Mouse (Mus musculus) heart, adult 2 months (tissue): Measurements from ENCODE around the gene Gal3st3. TPM values are rescaled to one million over a fixed set of nuclear protein-coding genes. Genes with fewer than 3 reads are reported as not detected.

Experiments used
- DNase-seq, 2 experiments: peaks; one replicate each; pipeline ENCODE4 v3.0.0; 2021
- H3K27ac ChIP-seq: fragments of 200-600 bp; 2 replicates; pipeline ENCODE4 v1.8.1; 2022
- H3K27me3 ChIP-seq: fragments of 200-500 bp; 2 replicates; pipeline ENCODE4 v1.6.1; 2012; ENCODE audit warnings: mild to moderate bottlenecking, low read length, inconsistent platforms, mixed read lengths; ENCODE audit not compliant: control insufficient read depth, insufficient read depth
- H3K36me3 ChIP-seq: fragments of 200-500 bp; 2 replicates; pipeline ENCODE4 v1.6.1; 2012; ENCODE audit warnings: low read length, inconsistent platforms; ENCODE audit not compliant: control insufficient read depth, insufficient read depth
- H3K4me1 ChIP-seq: fragments of 200-500 bp; 2 replicates; pipeline ENCODE4 v1.6.1; 2011; ENCODE audit warnings: low read length; ENCODE audit not compliant: control insufficient read depth, insufficient read depth
- H3K4me3 ChIP-seq: fragments of 200-600 bp; 2 replicates; pipeline ENCODE4 v1.8.1; 2022
- H3K79me2 ChIP-seq: fragments of 200-500 bp; replicated peaks from 2 replicates; pipeline ENCODE4 v1.6.1; 2012; ENCODE audit warnings: mild to moderate bottlenecking, inconsistent platforms, low read length, moderate library complexity, mixed read lengths; ENCODE audit not compliant: control insufficient read depth, insufficient read depth
- H3K9ac ChIP-seq: fragments of 200-500 bp; 2 replicates; pipeline ENCODE4 v1.6.1; 2012; ENCODE audit warnings: low read depth, mild to moderate bottlenecking, control low read depth, inconsistent platforms, low read length, mixed read lengths
- CTCF ChIP-seq: fragments of 200-600 bp; IDR thresholded peaks from 2 replicates; pipeline ENCODE4 v1.8.1; 2022; ENCODE audit warnings: antibody characterized with exemption, mild to moderate bottlenecking, moderate library complexity
- EP300 ChIP-seq: fragments of 200-500 bp; IDR thresholded peaks from 2 replicates; pipeline ENCODE4 v1.6.1; 2011; ENCODE audit warnings: low read depth, low read length, control low read depth; ENCODE audit not compliant: insufficient read depth
- POLR2A ChIP-seq: fragments of 200-500 bp; IDR thresholded peaks from 2 replicates; pipeline ENCODE4 v1.6.1; 2011; ENCODE audit warnings: mild to moderate bottlenecking, low read depth, low read length, control low read depth; ENCODE audit not compliant: insufficient read depth
- WGBS: fragments of 180-500 bp; shearing (Covaris S2); methylation state at CpG from one replicate; pipeline ENCODE4 v1.1.7; 2018; 5-methylcytosine and 5-hydroxymethylcytosine counted together
- intact Hi-C: fragments of 180-260 bp; cut with DNase I; formaldehyde crosslinking; loops from one replicate; pipeline ENCODE4 v1.15.1; 2025
- polyA plus RNA-seq: library from polyadenylated mRNA; depleted of rRNA; stranded (reverse); fragments of >200 nt; gene quantifications from 2 replicates; pipeline ENCODE4 v1.2.3, GENCODE M21; 2012
- total RNA-seq, 2 experiments: library from RNA; stranded (reverse); gene quantifications; 2 replicates each; pipeline ENCODE4 v1.2.3; 2021

The Gal3st3 gene
- total and polyA plus RNA-seq, 3 experiments, result 27.2 to 36.1 (median 29.9) TPM

DNA sequence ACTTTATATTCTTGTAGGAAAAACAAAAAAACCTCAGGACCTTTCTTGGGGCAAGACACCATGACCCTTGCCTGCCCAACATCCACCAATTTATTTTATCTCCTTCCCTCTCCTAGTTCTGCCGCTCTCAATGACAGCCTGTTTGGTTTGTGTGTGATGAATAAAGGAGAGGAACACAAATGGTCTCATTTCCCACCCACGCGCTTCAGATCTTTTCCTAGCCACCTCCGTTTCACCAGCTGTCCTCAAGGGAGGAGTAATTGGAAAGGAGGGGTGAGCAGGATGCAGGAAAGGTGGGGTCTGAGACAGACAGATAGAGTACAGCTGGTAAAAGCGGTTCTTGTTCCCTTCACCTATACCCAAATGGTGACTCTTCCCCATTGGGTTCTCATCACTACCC is 1.5 kb upstream of the Gal3st3 start:
- Histone ChIP-seq H3K27me3 (no peaks in the 10 kb centered on the region), H3K9ac (no peak overlapping the region), H3K36me3 (peaks cover 10% of the 10 kb centered on the region), H3K4me1 (peaks cover 8% of the 10 kb centered on the region), H3K27ac (no peak overlapping the region), H3K79me2 (0 out of 2 replicates have a peak, but pooled peaks cover 2% of the 10 kb centered on the region), H3K4me3 (no peak overlapping the region)
- 53% methylated on average over 5 of the region's 5 CpGs for whole genome bisulfite sequencing
- DNase-seq, result no peak
- intact Hi-C loops, result no loop called here
- TF ChIP-seq POLR2A, result no peak
- no peak for TF ChIP-seq EP300
- TF ChIP-seq CTCF, result no peak

GRCm38 (mm10) chr19:5300588-5300987 is 2.5 kb downstream of the Gal3st3 start:
- WGBS, result 75% methylated on average over 6 of the region's 6 CpGs
- H3K9ac ChIP-seq, result no peak overlapping the region

DNA sequence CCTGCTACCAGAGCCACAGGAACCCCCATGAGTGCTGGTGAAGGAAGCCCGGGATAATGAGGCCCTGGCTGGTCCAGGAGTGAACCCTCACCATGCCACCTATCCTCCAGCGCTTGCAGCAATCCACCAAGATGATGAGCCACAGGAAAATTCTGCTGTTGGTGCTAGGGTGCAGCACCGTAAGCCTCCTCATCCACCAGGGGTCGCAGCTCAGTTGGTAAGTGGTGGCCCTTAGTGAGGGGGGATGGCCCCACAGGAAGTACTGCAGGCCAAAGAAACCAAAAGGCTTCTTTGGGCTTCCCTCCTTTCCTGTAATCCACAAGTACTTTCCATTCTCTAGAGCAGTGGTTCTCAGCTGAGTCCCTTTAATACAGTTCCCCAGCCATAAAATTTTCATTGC is 4.3 kb downstream of the Gal3st3 start:
- WGBS, result 16% methylated on average over 4 of the region's 4 CpGs
- Histone ChIP-seq H3K36me3 (no peaks in the 10 kb centered on the region), H3K27me3 (no peaks in the 10 kb centered on the region), H3K9ac (no peak overlapping the region), H3K27ac (no peak overlapping the region), H3K4me1 (peaks cover 3% of the 10 kb centered on the region; the same call in 1 of the 2 replicates), H3K79me2 (no peaks in the 10 kb centered on the region), H3K4me3 (no peak overlapping the region)
- peak in 1 of 2 experiments; percentile 50 for DNase-seq
- TF ChIP-seq CTCF (peak; percentile 70), EP300 (no peak)
- intact Hi-C loops, result loop anchor here (2.0 kb wide), 1 partner anchor 46 kb away; the partner anchor contains the start of gene Cst6

More at GRCm38 (mm10) chr19:5300588-5300987, 2.5 kb downstream of the Gal3st3 start:
- Histone ChIP-seq H3K36me3 (no peaks in the 10 kb centered on the region), H3K4me1 (peaks cover 3% of the 10 kb centered on the region), H3K27ac (no peak overlapping the region), H3K27me3 (no peaks in the 10 kb centered on the region), H3K79me2 (no peaks in the 10 kb centered on the region), H3K4me3 (no peak overlapping the region)
- no peak for TF ChIP-seq POLR2A
- no peak for TF ChIP-seq EP300
- TF ChIP-seq CTCF, result no peak
- no peak for DNase-seq
- intact Hi-C loops, result no loop called here

DNA sequence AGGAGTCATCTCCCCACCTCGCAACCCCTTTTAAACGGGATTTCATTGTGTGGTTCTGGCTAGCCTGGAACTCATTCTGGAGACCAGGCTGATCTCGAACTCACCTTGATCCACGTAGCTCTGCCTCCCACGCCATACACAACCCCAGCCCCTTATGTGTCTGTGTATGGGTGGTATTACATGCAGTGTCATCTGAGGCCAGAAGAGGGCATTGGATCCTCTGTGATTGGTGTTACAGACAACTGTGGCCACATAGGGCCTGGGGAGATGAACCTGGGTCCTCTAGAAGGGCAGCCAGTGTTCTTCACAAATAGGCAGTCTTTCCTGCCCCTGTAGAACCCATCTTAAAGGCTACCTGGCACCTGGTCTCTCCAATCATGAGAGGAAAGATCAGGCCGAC is 8.1 kb downstream of the Gal3st3 start:
- 76% methylated on average over 6 of the region's 6 CpGs for WGBS
- intact Hi-C loops, result no loop called here
- Histone ChIP-seq H3K4me3 (no peak overlapping the region), H3K27ac (no peak overlapping the region), H3K27me3 (no peaks in the 10 kb centered on the region), H3K36me3 (no peaks in the 10 kb centered on the region), H3K9ac (no peak overlapping the region), H3K4me1 (no peaks in the 10 kb centered on the region), H3K79me2 (no peaks in the 10 kb centered on the region)
- TF ChIP-seq CTCF (peak; percentile 48), POLR2A (no peak)
- DNase-seq, result no peak

DNA sequence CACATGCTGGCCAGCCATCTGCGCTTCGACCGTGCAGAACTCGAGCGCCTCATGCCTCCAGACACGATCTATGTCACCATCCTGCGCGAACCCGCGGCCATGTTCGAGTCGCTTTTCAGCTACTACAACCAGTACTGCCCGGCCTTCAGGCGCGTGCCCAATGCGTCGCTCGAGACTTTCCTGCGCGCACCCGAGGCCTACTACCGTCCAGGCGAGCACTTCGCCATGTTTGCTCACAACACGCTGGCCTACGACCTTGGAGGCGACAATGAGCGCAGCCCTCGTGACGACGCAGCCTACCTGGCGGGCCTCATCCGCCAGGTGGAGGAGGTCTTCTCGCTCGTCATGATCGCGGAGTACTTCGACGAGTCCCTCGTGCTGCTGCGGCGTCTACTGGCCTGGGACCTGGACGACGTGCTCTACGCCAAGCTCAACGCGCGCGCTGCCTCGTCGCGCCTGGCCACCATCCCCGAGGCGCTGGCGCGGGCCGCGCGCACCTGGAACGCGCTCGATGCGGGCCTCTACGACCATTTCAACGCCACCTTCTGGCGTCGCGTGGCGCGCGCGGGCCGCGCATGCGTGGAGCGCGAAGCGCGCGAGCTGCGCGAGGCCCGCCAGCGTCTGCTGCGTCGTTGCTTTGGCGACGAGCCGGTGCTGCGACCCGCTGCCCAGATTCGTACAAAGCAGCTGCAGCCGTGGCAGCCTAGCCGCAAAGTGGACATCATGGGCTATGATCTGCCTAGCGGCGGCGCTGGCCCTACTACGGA is 9.0 kb downstream of the Gal3st3 start:
- Histone ChIP-seq H3K4me3 (peak overlapping the region; percentile 35; the same call in 1 of the 2 replicates), H3K4me1 (no peaks in the 10 kb centered on the region), H3K36me3 (no peaks in the 10 kb centered on the region), H3K9ac (peak overlapping the region; percentile 54), H3K79me2 (no peaks in the 10 kb centered on the region), H3K27me3 (no peaks in the 10 kb centered on the region), H3K27ac (no peak overlapping the region)
- intact Hi-C loops, result no loop called here
- 40% methylated on average over 98 of the region's 98 CpGs for WGBS
- TF ChIP-seq CTCF (peak; percentile 26; the same call in 1 of the 2 replicates), EP300 (no peak)
- DNase-seq, result peak in 1 of 2 experiments; percentile 31

GRCm38 (mm10) chr19:5309025-5309424 is 10.9 kb downstream of the Gal3st3 start:
- Histone ChIP-seq H3K4me3 (no peak overlapping the region), H3K79me2 (no peaks in the 10 kb centered on the region), H3K9ac (no peak overlapping the region), H3K27me3 (no peaks in the 10 kb centered on the region), H3K36me3 (no peaks in the 10 kb centered on the region), H3K27ac (no peak overlapping the region), H3K4me1 (no peaks in the 10 kb centered on the region)
- DNase-seq, result no peak
- TF ChIP-seq POLR2A, result no peak
- no peak for TF ChIP-seq EP300
- no peak for TF ChIP-seq CTCF
- 80% methylated on average over 7 of the region's 7 CpGs for WGBS
- intact Hi-C loops, result no loop called here
